Mouse (Mus musculus) olfactory bulb, adult 2 months (tissue): ENCODE measurements around the gene Pofut1.

Experiments
- CTCF ChIP-seq: fragments of 200-500 bp; IDR thresholded peaks from 2 replicates; pipeline ENCODE4 v1.5.1; 2012; ENCODE audit warnings: low read depth, mild to moderate bottlenecking, low read length, moderate library complexity; ENCODE audit not compliant: insufficient read depth
- POLR2A ChIP-seq: fragments of 200-500 bp; IDR thresholded peaks from 2 replicates; pipeline ENCODE4 v1.6.1; 2012; ENCODE audit warnings: mild to moderate bottlenecking, low read depth, low read length, moderate library complexity; ENCODE audit not compliant: insufficient read depth

DNA sequence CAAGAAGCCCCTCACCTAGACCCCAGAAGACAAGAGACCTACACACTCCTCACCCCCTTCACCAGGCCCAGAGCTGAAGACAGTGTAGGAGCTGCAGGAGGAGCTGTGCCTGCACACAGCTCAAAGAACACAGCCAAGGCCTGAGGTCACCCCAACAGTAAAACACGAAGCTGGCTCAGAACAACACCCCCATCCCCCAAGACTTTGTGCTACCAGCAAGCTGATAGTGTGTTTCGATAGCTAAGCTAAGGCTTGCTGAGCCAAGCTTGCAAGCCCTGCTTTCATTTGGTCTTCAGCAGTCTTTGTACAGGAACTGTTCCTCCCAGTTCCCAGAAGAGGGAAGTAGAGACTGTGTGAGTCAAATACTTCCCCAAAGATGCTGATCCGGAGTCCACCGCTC, 57.5 kb downstream of the Pofut1 start:
- TF ChIP-seq POLR2A: no peak
- no peak for TF ChIP-seq CTCF
